Mouse (Mus musculus): Measurements from ENCODE around the gene Asphd2.

GRCm38 (mm10) chr5:112427283-112427682 lies 32.6 kb upstream of the Asphd2 start:
- TF ChIP-seq POLR2A (IDR thresholded peaks at IDR 0.05; ENCODE audit: insufficient read length, low read depth), result no peak
- no peak for TF ChIP-seq CEBPB (IDR thresholded peaks at IDR 0.05; ENCODE audit: insufficient read depth, poor library complexity, severe bottlenecking)
- no peak for TF ChIP-seq USF1 (IDR thresholded peaks at IDR 0.05; ENCODE audit: low read depth)
- no peak for TF ChIP-seq MAX (IDR thresholded peaks at IDR 0.05; ENCODE audit: low read depth)
- TF ChIP-seq TCF12 (IDR thresholded peaks at IDR 0.05; ENCODE audit: insufficient read depth, poor library complexity, severe bottlenecking), result no peak
- TF ChIP-seq E2F4 (IDR thresholded peaks at IDR 0.05; ENCODE audit: insufficient read depth), result no peak
- no peak for TF ChIP-seq REST (IDR thresholded peaks at IDR 0.05; ENCODE audit: insufficient read depth, insufficient read length)
- no peak for TF ChIP-seq MYOG (IDR thresholded peaks at IDR 0.05; ENCODE audit: control insufficient read depth in 1 of 3, insufficient read depth in 1 of 3, insufficient read length in 2 of 3, low read depth in 2 of 3)
- TF ChIP-seq POLR2AphosphoS2 (IDR thresholded peaks at IDR 0.05; ENCODE audit: insufficient read length, low read depth), result no peak
